Mouse (Mus musculus) macrophage (primary cell): ENCODE data around the gene Krcc1. TPM values are rescaled to one million over a fixed set of nuclear protein-coding genes. Genes with fewer than 3 reads are reported as not detected.
"Not testable (repeated sequence)": the region's sequence is repeated elsewhere in the genome, so short reads cannot be mapped to it uniquely, and the experiment has no call there.

Experiments used
- H3K27ac ChIP-seq: fragments of 350-480 bp; formaldehyde crosslinking; 2 replicates; pipeline ENCODE4 v1.9.0; 2021
- H3K36me3 ChIP-seq: fragments of 350-480 bp; formaldehyde crosslinking; 2 replicates; pipeline ENCODE4 v1.9.0; 2021; ENCODE audit errors: inconsistent target
- H3K4me3 ChIP-seq: fragments of 350-480 bp; formaldehyde crosslinking; 2 replicates; pipeline ENCODE4 v1.9.0; 2021; ENCODE audit errors: inconsistent target
- H3K79me2 ChIP-seq: fragments of 350-480 bp; formaldehyde crosslinking; 2 replicates; pipeline ENCODE4 v1.9.0; 2021; ENCODE audit errors: inconsistent target
- WGBS: methylation state at CpG from one replicate; pipeline ENCODE4 v1.1.7; 2026; ENCODE audit warnings: inconsistent platforms; ENCODE audit not compliant: missing documents; 5-methylcytosine and 5-hydroxymethylcytosine counted together
- polyA plus RNA-seq: library from polyadenylated mRNA; stranded (reverse); fragments of 250-400 nt; gene quantifications from 3 replicates; pipeline ENCODE4 v1.2.4, GENCODE M21; 2018; ENCODE audit warnings: inconsistent platforms

The Krcc1 gene
- polyA plus RNA-seq, 1 experiment from 2014 or later: 223 TPM

GRCm38 (mm10) chr6:71250951-71251350, 20.5 kb upstream of the Krcc1 start:
- H3K79me2 ChIP-seq: no peaks in the 10 kb centered on the region
- no peak overlapping the region for H3K27ac ChIP-seq
- 77% methylated on average over 8 of the region's 8 CpGs for WGBS
- no peaks in the 10 kb centered on the region for H3K36me3 ChIP-seq
- no peak overlapping the region for H3K4me3 ChIP-seq

GRCm38 (mm10) chr6:71254456-71254855, 17.0 kb upstream of the Krcc1 start:
- H3K36me3 ChIP-seq: no peaks in the 10 kb centered on the region
- 95% methylated on average over 6 of the region's 6 CpGs for WGBS
- no peaks in the 10 kb centered on the region for H3K79me2 ChIP-seq
- no peak overlapping the region for H3K27ac ChIP-seq
- H3K4me3 ChIP-seq: no peak overlapping the region

GRCm38 (mm10) chr6:71256166-71256565, 15.3 kb upstream of the Krcc1 start:
- Histone ChIP-seq H3K79me2 (no peaks in the 10 kb centered on the region), H3K4me3 (no peak overlapping the region), H3K27ac (no peak overlapping the region), H3K36me3 (no peaks in the 10 kb centered on the region)
- 97% methylated on average over 5 of the region's 10 CpGs for WGBS

- Histone ChIP-seq H3K4me3 (no peak overlapping the region), H3K27ac (peak overlapping the region; percentile 0; the same call in 1 of the 2 replicates), H3K79me2 (no peaks in the 10 kb centered on the region), H3K36me3 (no peaks in the 10 kb centered on the region)
- 54% methylated on average over 1 of the region's 1 CpGs for WGBS
Observed at GRCm38 (mm10) chr6:71257375-71257774, 14.1 kb upstream of the Krcc1 start.

- Histone ChIP-seq H3K79me2 (no peaks in the 10 kb centered on the region), H3K36me3 (no peaks in the 10 kb centered on the region)
- 22% methylated on average over 2 of the region's 2 CpGs for WGBS
Observed at GRCm38 (mm10) chr6:71258562-71258961, 12.9 kb upstream of the Krcc1 start.

GRCm38 (mm10) chr6:71259166-71259565, 12.3 kb upstream of the Krcc1 start:
- no peaks in the 10 kb centered on the region for H3K36me3 ChIP-seq
- H3K79me2 ChIP-seq: no peaks in the 10 kb centered on the region
- no peak overlapping the region for H3K27ac ChIP-seq
- WGBS: 92% methylated on average over 4 of the region's 4 CpGs
- no peak overlapping the region for H3K4me3 ChIP-seq

More at GRCm38 (mm10) chr6:71258562-71258961, 12.9 kb upstream of the Krcc1 start:
- Histone ChIP-seq H3K27ac (no peak overlapping the region), H3K4me3 (no peak overlapping the region)

- no peak overlapping the region for H3K27ac ChIP-seq
- no peak overlapping the region for H3K4me3 ChIP-seq
- H3K36me3 ChIP-seq: no peaks in the 10 kb centered on the region
- 50% methylated on average over 6 of the region's 6 CpGs for WGBS
- H3K79me2 ChIP-seq: no peaks in the 10 kb centered on the region
Observed at GRCm38 (mm10) chr6:71260051-71260640, 11.3 kb upstream of the Krcc1 start.

GRCm38 (mm10) chr6:71261060-71261459, 10.4 kb upstream of the Krcc1 start:
- Histone ChIP-seq H3K4me3 (no peak overlapping the region), H3K27ac (no peak overlapping the region), H3K36me3 (no peaks in the 10 kb centered on the region), H3K79me2 (no peaks in the 10 kb centered on the region)
- WGBS: 97% methylated on average over 3 of the region's 3 CpGs

- no peaks in the 10 kb centered on the region for H3K36me3 ChIP-seq
- H3K4me3 ChIP-seq: no peak overlapping the region
- H3K27ac ChIP-seq: no peak overlapping the region
- WGBS: 88% methylated on average over 7 of the region's 8 CpGs
- no peaks in the 10 kb centered on the region for H3K79me2 ChIP-seq
Observed at GRCm38 (mm10) chr6:71262142-71262833, 9.2 kb upstream of the Krcc1 start.

GRCm38 (mm10) chr6:71267603-71268002, 3.9 kb upstream of the Krcc1 start:
- H3K79me2 ChIP-seq, H3K27ac ChIP-seq, H3K4me3 ChIP-seq, H3K36me3 ChIP-seq: not testable (repeated sequence)
- 80% methylated on average over 7 of the region's 7 CpGs for WGBS

- WGBS: 73% methylated on average over 7 of the region's 7 CpGs
- Histone ChIP-seq H3K36me3 (no peaks in the 10 kb centered on the region), H3K27ac (no peak overlapping the region), H3K4me3 (no peak overlapping the region), H3K79me2 (peaks cover 23% of the 10 kb centered on the region)
Observed at GRCm38 (mm10) chr6:71268929-71269685, 2.4 kb upstream of the Krcc1 start.

GRCm38 (mm10) chr6:71269686-71270050, 1.8 kb upstream of the Krcc1 start:
- H3K4me3 ChIP-seq, H3K36me3 ChIP-seq: not testable (repeated sequence)
- Histone ChIP-seq H3K27ac (peak overlapping the region; percentile 92; the same call in 1 of the 2 replicates), H3K79me2 (peaks cover 29% of the 10 kb centered on the region)
- 100% methylated on average over 3 of the region's 6 CpGs for whole genome bisulfite sequencing

GRCm38 (mm10) chr6:71270301-71271056, 998 bp upstream of the Krcc1 start:
- H3K36me3 ChIP-seq: no peaks in the 10 kb centered on the region
- H3K4me3 ChIP-seq: peak overlapping the region; percentile 74
- peak overlapping the region; percentile 92 for H3K27ac ChIP-seq
- WGBS: 31% methylated on average over 14 of the region's 14 CpGs
- peaks cover 37% of the 10 kb centered on the region for H3K79me2 ChIP-seq

- Histone ChIP-seq H3K27ac (peak overlapping the region; percentile 92), H3K4me3 (peak overlapping the region; percentile 74), H3K36me3 (no peaks in the 10 kb centered on the region), H3K79me2 (peaks cover 42% of the 10 kb centered on the region)
- WGBS: 2% methylated on average over 7 of the region's 8 CpGs
Observed at GRCm38 (mm10) chr6:71271057-71271388, 454 bp upstream of the Krcc1 start.
